Mouse (Mus musculus) kidney, postnatal 0 days (tissue): ENCODE measurements around the gene Mob3b. TPM values are rescaled to one million over a fixed set of nuclear protein-coding genes. Genes with fewer than 3 reads are reported as not detected.

Source experiments
- ATAC-seq: fragments of 200-750 bp; cut with Nextera tagmentation; replicated peaks from 2 replicates; pipeline ENCODE4 v1.8.0; 2017; ENCODE audit warnings: low read depth, moderate number of reproducible peaks, moderate TSS enrichment, moderate library complexity; ENCODE audit not compliant: low FRiP score
- DNase-seq: peaks from one replicate; pipeline ENCODE4 v3.0.0-alpha.2; 2016; ENCODE audit warnings: low spot score
- H3K27ac ChIP-seq: fragments of 300-500 bp; sonication (generic); 2 replicates; pipeline ENCODE4 v1.5.1; 2014; ENCODE audit warnings: mild to moderate bottlenecking
- H3K27me3 ChIP-seq: fragments of 300-500 bp; sonication (generic); 2 replicates; pipeline ENCODE4 v1.6.1; 2014; ENCODE audit warnings: low read length, mixed read lengths; ENCODE audit not compliant: insufficient read depth
- H3K36me3 ChIP-seq: fragments of 300-500 bp; sonication (generic); 2 replicates; pipeline ENCODE4 v1.6.1; 2014; ENCODE audit warnings: low read length, mixed read lengths; ENCODE audit not compliant: insufficient read depth
- H3K4me1 ChIP-seq: fragments of 300-500 bp; sonication (generic); replicated peaks from 2 replicates; pipeline ENCODE4 v1.6.1; 2014; ENCODE audit warnings: antibody characterized with exemption, low read length, mixed read lengths; ENCODE audit not compliant: insufficient read depth
- H3K4me2 ChIP-seq: fragments of 300-500 bp; sonication (generic); 2 replicates; pipeline ENCODE4 v1.6.1; 2014; ENCODE audit warnings: mild to moderate bottlenecking, low read length, moderate library complexity, mixed read lengths
- H3K4me3 ChIP-seq: fragments of 300-500 bp; sonication (generic); replicated peaks from 2 replicates; pipeline ENCODE4 v1.5.1; 2014; ENCODE audit warnings: low read depth, low read length
- H3K9ac ChIP-seq: fragments of 300-500 bp; sonication (generic); 2 replicates; pipeline ENCODE4 v1.6.1; 2014; ENCODE audit warnings: low read depth, low read length
- H3K9me3 ChIP-seq: fragments of 300-500 bp; sonication (generic); replicated peaks from 2 replicates; pipeline ENCODE4 v1.6.1; 2016; ENCODE audit warnings: low read length, inconsistent platforms, mixed read lengths
- CTCF ChIP-seq: IDR thresholded peaks from 2 replicates; pipeline ENCODE4 v1.5.1; 2016; ENCODE audit warnings: antibody characterized with exemption, low read depth, mild to moderate bottlenecking, moderate library complexity
- WGBS: fragments of 180-500 bp; shearing (Covaris S2); extraction: QIAGEN DNeasy Blood & Tissue Kit; methylation state at CpG from one replicate; pipeline ENCODE4 v1.1.7; 2014; 5-methylcytosine and 5-hydroxymethylcytosine counted together
- polyA plus RNA-seq: library from polyadenylated mRNA; unstranded; fragments of >200 nt; fragmentation: Nextera tagmentation; extraction: Ambion mirVana; gene quantifications from 2 replicates; pipeline ENCODE4 v1.2.1, GENCODE M21; 2015

Mob3b gene
- polyA plus RNA-seq, 1 experiment from 2014 or later = 13.1 TPM

DNA sequence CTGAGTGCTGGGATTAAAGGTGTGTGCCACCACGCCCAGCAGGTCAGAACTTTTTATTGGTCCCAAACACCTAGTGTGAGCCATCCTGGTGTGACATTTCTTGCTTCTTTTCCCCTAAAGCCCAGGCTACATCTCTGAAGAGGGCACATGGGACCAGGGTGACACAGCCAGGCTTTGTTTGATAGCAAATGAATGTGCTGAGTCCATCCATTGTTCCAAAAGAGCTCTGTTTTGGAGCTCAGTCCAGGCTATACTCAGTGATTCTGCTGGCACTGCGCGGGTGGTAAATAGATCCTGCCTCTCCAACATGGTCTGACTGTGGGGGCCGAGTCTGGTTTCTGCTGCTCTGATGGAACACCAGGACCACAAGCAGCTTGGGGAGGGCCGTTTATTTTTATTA lies 10.6 kb upstream of the Mob3b start:
- Histone ChIP-seq H3K9ac (no peak overlapping the region), H3K27me3 (no peaks in the 10 kb centered on the region), H3K4me3 (no peak overlapping the region), H3K27ac (no peak overlapping the region), H3K4me1 (no peaks in the 10 kb centered on the region), H3K36me3 (no peaks in the 10 kb centered on the region), H3K4me2 (no peak overlapping the region), H3K9me3 (no peaks in the 10 kb centered on the region)
- ATAC-seq (no peak), DNase-seq (no peak)
- no peak for TF ChIP-seq CTCF
- WGBS = 60% methylated on average over 5 of the region's 5 CpGs

DNA sequence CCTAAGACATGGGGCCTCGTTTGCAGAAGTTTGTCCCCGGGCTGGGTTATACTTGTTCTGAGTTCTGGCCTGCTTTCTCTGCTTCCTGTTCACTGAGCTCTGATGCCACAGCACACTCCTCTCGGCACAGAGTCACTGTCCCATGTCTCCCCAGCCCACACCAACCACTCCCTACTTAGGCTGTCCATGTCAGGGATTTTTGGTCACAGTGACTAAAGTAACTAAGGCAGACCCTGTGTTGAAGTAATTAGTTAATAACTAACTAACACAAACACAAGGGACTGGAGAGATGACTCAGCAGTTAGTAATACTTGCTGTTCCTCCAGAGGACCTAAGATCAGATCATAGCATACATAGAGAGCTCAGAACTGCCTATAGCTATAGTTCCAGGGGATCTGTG lies 8.7 kb upstream of the Mob3b start:
- H3K9me3 ChIP-seq = no peaks in the 10 kb centered on the region
- DNase-seq (peak; percentile 36), ATAC-seq (peak; percentile 59)
- no peaks in the 10 kb centered on the region for H3K36me3 ChIP-seq
- 50% methylated on average over 3 of the region's 3 CpGs for WGBS
- H3K27ac ChIP-seq = no peak overlapping the region
- H3K4me1 ChIP-seq = no peaks in the 10 kb centered on the region
- no peak overlapping the region for H3K9ac ChIP-seq
- TF ChIP-seq CTCF = no peak
- no peak overlapping the region for H3K4me3 ChIP-seq
- H3K27me3 ChIP-seq = no peaks in the 10 kb centered on the region
- no peak overlapping the region for H3K4me2 ChIP-seq

DNA sequence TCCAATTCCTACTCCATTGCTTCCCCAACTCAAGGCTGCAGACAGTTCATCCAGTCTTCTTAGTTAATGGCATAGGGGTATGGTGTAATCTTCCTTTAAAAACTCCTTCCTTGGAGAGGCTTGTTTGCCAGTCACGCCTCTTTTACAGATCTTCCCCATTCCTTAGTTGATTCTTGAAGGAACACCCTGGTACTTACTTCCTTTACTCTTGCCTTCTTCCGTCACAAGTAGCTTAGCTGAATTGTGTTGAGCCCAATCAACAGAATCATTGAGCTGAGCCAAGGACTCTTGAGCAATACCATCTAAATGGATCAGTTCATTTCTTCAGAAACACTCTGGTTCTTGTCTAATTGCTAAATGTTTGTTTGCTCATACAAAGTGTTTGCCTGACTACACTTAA lies 8.0 kb upstream of the Mob3b start:
- no peak overlapping the region for H3K4me3 ChIP-seq
- H3K4me2 ChIP-seq = no peak overlapping the region
- H3K36me3 ChIP-seq = no peaks in the 10 kb centered on the region
- ATAC-seq = no peak
- H3K9ac ChIP-seq = no peak overlapping the region
- H3K27me3 ChIP-seq = no peaks in the 10 kb centered on the region
- H3K27ac ChIP-seq = no peak overlapping the region
- no peaks in the 10 kb centered on the region for H3K4me1 ChIP-seq
- no peak for TF ChIP-seq CTCF
- no peaks in the 10 kb centered on the region for H3K9me3 ChIP-seq
- WGBS = 91% methylated on average over 2 of the region's 2 CpGs
- no peak for DNase-seq

DNA sequence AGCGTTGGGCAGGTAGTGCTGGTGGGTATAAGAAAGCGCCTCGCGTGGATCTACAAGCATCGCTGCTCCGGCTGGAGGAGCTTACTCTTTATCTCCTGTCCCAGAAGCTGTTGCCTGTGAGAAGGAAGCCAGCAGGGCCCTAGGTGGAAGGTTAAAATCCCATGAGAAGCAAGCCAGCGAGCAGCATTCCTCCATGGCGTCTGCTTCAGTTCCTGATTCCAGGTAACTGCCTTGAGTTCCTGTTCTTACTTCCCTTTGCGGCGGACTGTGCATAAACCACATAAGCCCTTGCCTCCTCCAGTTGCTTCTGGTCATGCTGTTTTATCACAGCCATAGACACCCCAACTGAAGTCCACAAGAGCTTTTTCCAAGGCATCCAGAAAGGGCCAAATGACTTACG lies 531 bp upstream of the Mob3b start:
- Histone ChIP-seq H3K4me2 (no peak overlapping the region), H3K27ac (no peak overlapping the region), H3K4me3 (no peak overlapping the region), H3K9ac (no peak overlapping the region), H3K9me3 (no peaks in the 10 kb centered on the region), H3K36me3 (no peaks in the 10 kb centered on the region), H3K27me3 (no peaks in the 10 kb centered on the region), H3K4me1 (no peaks in the 10 kb centered on the region; the same call in 1 of the 2 replicates)
- 63% methylated on average over 11 of the region's 11 CpGs for WGBS
- no peak for TF ChIP-seq CTCF
- DNase-seq = no peak
- ATAC-seq = no peak

DNA sequence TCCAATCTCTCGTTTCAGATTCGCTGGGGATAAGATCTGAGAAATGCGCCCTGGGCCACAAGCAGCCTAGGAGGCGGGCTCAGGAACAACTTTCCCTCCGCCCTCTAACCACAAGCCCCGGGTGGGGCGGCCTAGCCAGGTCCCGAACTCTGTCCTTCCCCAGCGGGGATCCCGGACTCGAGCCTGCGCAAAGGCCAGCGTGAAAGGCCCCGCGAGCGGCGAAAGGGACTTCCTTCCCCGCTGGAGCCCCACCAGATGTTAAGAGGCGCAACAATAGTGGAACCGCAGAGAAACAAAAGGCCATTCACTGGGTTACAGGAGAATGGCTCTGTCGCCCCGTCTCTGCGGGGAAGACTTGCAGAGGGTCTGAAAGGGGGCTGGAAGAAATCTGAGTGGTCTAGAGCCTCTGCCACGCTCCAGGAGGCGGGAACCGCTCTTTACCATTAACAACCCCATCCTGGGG lies 1.1 kb downstream of the Mob3b start:
- TF ChIP-seq CTCF = no peak
- Histone ChIP-seq H3K27me3 (no peaks in the 10 kb centered on the region), H3K4me3 (peak overlapping the region; percentile 61), H3K36me3 (no peaks in the 10 kb centered on the region), H3K4me1 (no peaks in the 10 kb centered on the region; the same call in 1 of the 2 replicates), H3K4me2 (peak overlapping the region; percentile 89), H3K9ac (peak overlapping the region; percentile 75), H3K9me3 (no peaks in the 10 kb centered on the region), H3K27ac (peak overlapping the region; percentile 87)
- DNase-seq (peak; percentile 73), ATAC-seq (peak; percentile 62)
- under 1% methylated on average over 26 of the region's 26 CpGs for WGBS

DNA sequence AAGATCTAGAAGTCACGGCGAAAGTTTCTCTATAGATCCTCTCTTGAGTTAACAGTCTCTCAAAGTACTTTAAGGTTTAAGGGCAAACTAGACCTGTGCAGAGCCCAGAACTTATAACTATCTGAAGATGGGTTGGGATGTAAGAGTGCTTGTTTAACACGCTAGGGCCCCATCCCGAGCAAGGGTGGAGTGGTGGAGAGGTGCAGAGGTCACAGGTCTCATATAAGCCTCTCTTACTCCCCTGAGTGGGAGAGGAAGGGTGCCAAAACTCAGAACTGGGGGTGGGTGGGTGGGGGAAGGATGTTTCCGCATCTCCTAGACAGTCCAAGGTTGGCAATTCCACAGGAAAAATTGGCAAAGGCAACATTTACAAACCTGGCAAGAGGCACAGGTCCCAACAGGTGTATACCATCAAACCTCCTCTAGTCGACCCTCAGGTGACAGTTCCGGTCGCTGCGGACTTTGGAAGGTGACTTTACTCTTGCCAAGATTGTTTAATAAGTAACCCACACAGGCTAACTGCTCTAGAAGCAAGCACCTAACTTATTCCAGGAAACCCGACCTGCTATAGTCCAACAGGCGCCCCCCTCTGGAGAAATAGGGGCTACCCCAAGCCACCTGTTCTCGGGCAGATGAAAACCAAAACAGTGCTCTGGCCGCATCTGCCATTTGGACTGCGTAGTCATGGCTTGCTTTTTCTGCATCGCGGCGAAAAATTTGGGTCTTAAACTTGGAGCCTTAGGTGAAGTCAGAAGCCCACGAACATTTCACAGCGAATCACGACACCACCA lies 2.0 kb downstream of the Mob3b start:
- peak overlapping the region; percentile 89 for H3K4me2 ChIP-seq
- H3K27ac ChIP-seq = peak overlapping the region; percentile 87
- ATAC-seq (peak; percentile 69), DNase-seq (peak; percentile 78)
- peak; percentile 67 for TF ChIP-seq CTCF
- no peaks in the 10 kb centered on the region for H3K36me3 ChIP-seq
- H3K9ac ChIP-seq = peak overlapping the region; percentile 75
- 21% methylated on average over 20 of the region's 20 CpGs for WGBS
- no peaks in the 10 kb centered on the region for H3K9me3 ChIP-seq
- no peaks in the 10 kb centered on the region; the same call in 1 of the 2 replicates for H3K4me1 ChIP-seq
- peak overlapping the region; percentile 61 for H3K4me3 ChIP-seq
- H3K27me3 ChIP-seq = no peaks in the 10 kb centered on the region
